Mouse (Mus musculus) kidney, postnatal 0 days (tissue): ENCODE results near the gene Cd207. TPM values are rescaled to one million over a fixed set of nuclear protein-coding genes. Genes with fewer than 3 reads are reported as not detected.

ENCODE experiments used
- ATAC-seq: fragments of 200-750 bp; cut with Nextera tagmentation; replicated peaks from 2 replicates; pipeline ENCODE4 v1.8.0; 2017; ENCODE audit warnings: low read depth, moderate number of reproducible peaks, moderate TSS enrichment, moderate library complexity; ENCODE audit not compliant: low FRiP score
- DNase-seq: peaks from one replicate; pipeline ENCODE4 v3.0.0-alpha.2; 2016; ENCODE audit warnings: low spot score
- H3K27ac ChIP-seq: fragments of 300-500 bp; sonication (generic); 2 replicates; pipeline ENCODE4 v1.5.1; 2014; ENCODE audit warnings: mild to moderate bottlenecking
- H3K27me3 ChIP-seq: fragments of 300-500 bp; sonication (generic); 2 replicates; pipeline ENCODE4 v1.6.1; 2014; ENCODE audit warnings: low read length, mixed read lengths; ENCODE audit not compliant: insufficient read depth
- H3K36me3 ChIP-seq: fragments of 300-500 bp; sonication (generic); 2 replicates; pipeline ENCODE4 v1.6.1; 2014; ENCODE audit warnings: low read length, mixed read lengths; ENCODE audit not compliant: insufficient read depth
- H3K4me1 ChIP-seq: fragments of 300-500 bp; sonication (generic); replicated peaks from 2 replicates; pipeline ENCODE4 v1.6.1; 2014; ENCODE audit warnings: antibody characterized with exemption, low read length, mixed read lengths; ENCODE audit not compliant: insufficient read depth
- H3K4me2 ChIP-seq: fragments of 300-500 bp; sonication (generic); 2 replicates; pipeline ENCODE4 v1.6.1; 2014; ENCODE audit warnings: mild to moderate bottlenecking, low read length, moderate library complexity, mixed read lengths
- H3K4me3 ChIP-seq: fragments of 300-500 bp; sonication (generic); replicated peaks from 2 replicates; pipeline ENCODE4 v1.5.1; 2014; ENCODE audit warnings: low read depth, low read length
- H3K9ac ChIP-seq: fragments of 300-500 bp; sonication (generic); 2 replicates; pipeline ENCODE4 v1.6.1; 2014; ENCODE audit warnings: low read depth, low read length
- H3K9me3 ChIP-seq: fragments of 300-500 bp; sonication (generic); replicated peaks from 2 replicates; pipeline ENCODE4 v1.6.1; 2016; ENCODE audit warnings: low read length, inconsistent platforms, mixed read lengths
- CTCF ChIP-seq: IDR thresholded peaks from 2 replicates; pipeline ENCODE4 v1.5.1; 2016; ENCODE audit warnings: antibody characterized with exemption, low read depth, mild to moderate bottlenecking, moderate library complexity
- WGBS: fragments of 180-500 bp; shearing (Covaris S2); extraction: QIAGEN DNeasy Blood & Tissue Kit; methylation state at CpG from one replicate; pipeline ENCODE4 v1.1.7; 2014; 5-methylcytosine and 5-hydroxymethylcytosine counted together
- polyA plus RNA-seq: library from polyadenylated mRNA; unstranded; fragments of >200 nt; fragmentation: Nextera tagmentation; extraction: Ambion mirVana; gene quantifications from 2 replicates; pipeline ENCODE4 v1.2.1, GENCODE M21; 2015

The Cd207 gene
- polyA plus RNA-seq, 1 experiment from 2014 or later, result not detected

- Histone ChIP-seq H3K9me3 (no peaks in the 10 kb centered on the region), H3K27me3 (peaks cover 37% of the 10 kb centered on the region), H3K4me3 (no peak overlapping the region), H3K4me1 (no peaks in the 10 kb centered on the region), H3K36me3 (no peaks in the 10 kb centered on the region), H3K4me2 (no peak overlapping the region), H3K27ac (no peak overlapping the region), H3K9ac (no peak overlapping the region)
- peak; percentile 79 for DNase-seq
- peak; percentile 80 for TF ChIP-seq CTCF
- WGBS, result 30% methylated on average over 4 of the region's 5 CpGs
- ATAC-seq, result no peak; the same call in 1 of the 2 replicates
These were observed 12.6 kb upstream of the Cd207 start for GRCm38 (mm10) chr6:83690277-83690676.

- Histone ChIP-seq H3K9ac (no peak overlapping the region), H3K9me3 (no peaks in the 10 kb centered on the region), H3K4me2 (no peak overlapping the region), H3K27ac (no peak overlapping the region), H3K4me3 (no peak overlapping the region), H3K36me3 (no peaks in the 10 kb centered on the region), H3K27me3 (peaks cover 28% of the 10 kb centered on the region), H3K4me1 (no peaks in the 10 kb centered on the region)
- no peak for DNase-seq
- WGBS, result 81% methylated on average over 4 of the region's 4 CpGs
- TF ChIP-seq CTCF, result no peak
- no peak for ATAC-seq
These were observed 11.7 kb upstream of the Cd207 start for GRCm38 (mm10) chr6:83689374-83689773.

DNA sequence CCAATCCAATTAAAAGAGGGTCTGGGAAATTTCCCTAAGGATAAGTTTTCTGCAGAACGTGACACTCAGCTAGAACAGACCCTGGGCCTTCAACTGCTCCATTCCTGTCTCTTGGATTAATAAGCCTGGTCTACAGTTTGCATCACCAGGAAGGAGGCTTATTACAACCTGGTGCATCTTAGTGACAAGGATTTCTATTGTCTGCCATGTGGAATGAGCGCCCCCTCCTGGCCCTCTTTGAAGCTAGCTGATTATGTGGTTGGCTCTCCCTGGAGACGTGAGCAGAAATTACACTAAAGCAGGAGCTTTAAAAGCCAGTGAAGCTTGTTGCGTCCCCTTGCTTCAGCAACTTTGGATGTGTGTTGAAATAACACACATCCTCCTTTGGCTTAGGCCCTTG lies 4.3 kb downstream of the Cd207 start:
- Histone ChIP-seq H3K27ac (no peak overlapping the region), H3K4me2 (no peak overlapping the region), H3K4me1 (no peaks in the 10 kb centered on the region), H3K27me3 (no peaks in the 10 kb centered on the region), H3K36me3 (no peaks in the 10 kb centered on the region), H3K4me3 (no peak overlapping the region), H3K9me3 (no peaks in the 10 kb centered on the region), H3K9ac (no peak overlapping the region)
- peak; percentile 89 for DNase-seq
- 5% methylated on average over 4 of the region's 4 CpGs for WGBS
- TF ChIP-seq CTCF, result peak; percentile 95
- no peak for ATAC-seq

GRCm38 (mm10) chr6:83665009-83665408 lies 12.6 kb downstream of the Cd207 start:
- DNase-seq (no peak), ATAC-seq (no peak)
- no peaks in the 10 kb centered on the region for H3K9me3 ChIP-seq
- H3K36me3 ChIP-seq, result no peaks in the 10 kb centered on the region
- H3K4me1 ChIP-seq, result no peaks in the 10 kb centered on the region
- no peak overlapping the region for H3K4me3 ChIP-seq
- TF ChIP-seq CTCF, result no peak
- no peak overlapping the region for H3K4me2 ChIP-seq
- no peaks in the 10 kb centered on the region for H3K27me3 ChIP-seq
- no peak overlapping the region for H3K27ac ChIP-seq
- 86% methylated on average over 2 of the region's 2 CpGs for WGBS
- H3K9ac ChIP-seq, result no peak overlapping the region

DNA sequence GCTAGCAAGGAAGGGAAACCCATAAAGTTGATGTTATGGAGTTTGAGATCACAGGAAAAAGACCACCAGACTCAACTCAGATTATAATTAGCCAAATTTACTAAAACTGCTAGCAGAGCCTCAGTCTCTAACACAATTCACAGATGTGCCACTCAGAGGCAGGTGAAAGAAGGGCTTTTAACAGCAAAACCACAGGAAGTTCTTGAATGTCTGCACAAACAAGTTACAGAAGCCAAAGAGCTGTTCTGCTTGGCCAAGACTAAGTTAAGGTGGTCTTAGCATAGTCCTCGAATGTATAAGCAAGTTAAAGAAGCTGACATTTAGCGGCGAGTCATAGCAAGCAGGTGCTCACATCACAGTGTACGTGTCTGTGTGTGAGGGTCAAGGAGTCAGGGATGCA lies 16.8 kb downstream of the Cd207 start:
- H3K9ac ChIP-seq, result no peak overlapping the region
- no peak overlapping the region for H3K4me3 ChIP-seq
- H3K4me2 ChIP-seq, result no peak overlapping the region
- H3K36me3 ChIP-seq, result no peaks in the 10 kb centered on the region
- no peak for ATAC-seq
- H3K27ac ChIP-seq, result no peak overlapping the region
- H3K9me3 ChIP-seq, result no peaks in the 10 kb centered on the region
- H3K27me3 ChIP-seq, result no peaks in the 10 kb centered on the region
- no peak for TF ChIP-seq CTCF
- DNase-seq, result no peak
- no peaks in the 10 kb centered on the region for H3K4me1 ChIP-seq
- WGBS, result 74% methylated on average over 4 of the region's 4 CpGs

GRCm38 (mm10) chr6:83656087-83656486 lies 21.6 kb downstream of the Cd207 start, which contains the start of gene Clec4f:
Gene Clec4f (minus strand): TSS chr6:83656187.
- H3K4me3 ChIP-seq, result no peak within 1 kb of the TSS
- H3K4me1 ChIP-seq, result no peaks in the 10 kb centered on the region
- no peak within 1 kb of the TSS for H3K4me2 ChIP-seq
- ATAC-seq, result no peak
- no peak for TF ChIP-seq CTCF
- no peaks in the 10 kb centered on the region for H3K9me3 ChIP-seq
- 93% methylated on average over 2 of the region's 2 CpGs for WGBS
- H3K36me3 ChIP-seq, result no peaks in the 10 kb centered on the region
- no peak within 1 kb of the TSS for H3K27ac ChIP-seq
- H3K9ac ChIP-seq, result no peak within 1 kb of the TSS
- no peak for DNase-seq
- H3K27me3 ChIP-seq, result no peaks in the 10 kb centered on the region

- no peak for TF ChIP-seq CTCF
- Histone ChIP-seq H3K4me2 (no peak overlapping the region), H3K9me3 (no peaks in the 10 kb centered on the region), H3K27me3 (no peaks in the 10 kb centered on the region), H3K27ac (no peak overlapping the region), H3K36me3 (no peaks in the 10 kb centered on the region), H3K9ac (no peak overlapping the region), H3K4me3 (no peak overlapping the region), H3K4me1 (no peaks in the 10 kb centered on the region)
- WGBS, result 84% methylated on average over 10 of the region's 10 CpGs
- DNase-seq, result no peak
- no peak for ATAC-seq
These were observed 30.9 kb downstream of the Cd207 start for GRCm38 (mm10) chr6:83646715-83647114.
